Mouse (Mus musculus): ENCODE measurements at regions not wholly inside any gene's neighbourhood (a gene's known extent, or its start where the extent isn't known, plus 50 kb on each side); places are given as distances from the start of the nearest gene placed in this dataset.

- no peak for TF ChIP-seq CTCF (IDR thresholded peaks at IDR 0.05; ENCODE audit: control insufficient read depth, insufficient read depth, low read length)
- TF ChIP-seq POLR2A (IDR thresholded peaks at IDR 0.05; ENCODE audit: borderline replicate concordance, control insufficient read depth, low read depth, low read length): no peak
These were observed 91.9 kb downstream of the Rdh14 start for GRCm38 (mm10) chr12:10482294-10483010.

All from bone marrow, adult 2 months (tissue).